Mouse (Mus musculus): Measurements from ENCODE around the gene Tenm4. TPM values are rescaled to one million over a fixed set of nuclear protein-coding genes. Genes with fewer than 3 reads are reported as not detected.

The Tenm4 gene
- total RNA-seq, 2 experiments from 2014 or later = 1.0 to 1.9 TPM

DNA sequence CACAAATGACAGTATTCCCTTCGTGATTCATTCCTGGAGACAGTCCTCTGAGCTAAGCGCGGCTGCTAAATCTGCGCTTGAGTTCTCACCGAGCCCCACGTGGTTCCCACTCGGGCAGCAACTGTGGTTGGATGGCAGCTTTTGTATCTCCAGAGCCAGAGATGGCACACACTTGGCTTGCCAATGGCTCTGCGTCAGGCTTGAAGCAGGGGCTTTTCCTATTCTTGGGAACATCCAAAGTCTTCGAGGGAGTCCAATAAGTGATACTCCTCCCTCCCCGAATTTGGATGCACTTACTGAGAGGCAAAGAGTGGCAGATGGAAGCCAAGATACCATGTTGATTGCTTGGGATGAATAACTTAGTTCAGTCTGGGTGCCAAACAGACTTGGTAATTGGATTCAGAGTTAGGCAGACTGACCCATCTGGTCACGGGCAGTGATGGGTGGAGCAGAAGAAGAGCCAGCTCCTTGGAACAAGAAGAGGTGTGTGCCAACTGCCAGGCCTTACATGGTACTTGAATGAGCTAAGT lies 303.6 kb downstream of the Tenm4 start:
- no peak for DNase-seq (ENCODE audit: low spot score)

DNA sequence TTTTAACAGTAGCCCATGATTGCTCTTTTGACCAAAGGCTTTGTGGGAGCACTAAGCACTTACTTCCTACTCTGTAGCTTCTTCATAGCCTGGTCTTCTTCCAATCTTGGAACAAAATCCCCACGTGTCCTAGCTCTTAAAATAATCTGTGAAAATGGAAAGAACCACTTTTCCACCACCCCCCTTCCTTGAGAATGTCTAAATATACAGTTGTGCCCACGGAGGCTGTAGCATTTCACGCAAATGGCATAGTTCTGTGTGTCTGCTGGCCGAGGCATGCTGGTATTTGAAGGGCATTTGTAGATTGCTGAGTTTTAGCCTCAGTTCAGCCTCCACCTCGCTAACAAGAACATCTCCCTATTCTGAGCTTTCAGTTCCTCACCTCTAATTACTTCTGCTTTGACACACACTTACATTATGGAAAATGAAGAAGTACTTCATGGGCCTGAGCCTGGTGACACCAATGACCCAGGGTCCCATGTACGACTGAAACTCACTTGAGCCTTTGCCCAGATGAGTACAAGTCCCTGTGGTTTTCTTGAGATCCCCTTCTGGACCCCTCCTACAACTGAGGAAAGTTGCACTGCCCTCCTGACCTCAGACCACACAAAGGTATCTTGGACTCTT lies 306.1 kb downstream of the Tenm4 start:
- no peak for DNase-seq (ENCODE audit: low spot score)

DNA sequence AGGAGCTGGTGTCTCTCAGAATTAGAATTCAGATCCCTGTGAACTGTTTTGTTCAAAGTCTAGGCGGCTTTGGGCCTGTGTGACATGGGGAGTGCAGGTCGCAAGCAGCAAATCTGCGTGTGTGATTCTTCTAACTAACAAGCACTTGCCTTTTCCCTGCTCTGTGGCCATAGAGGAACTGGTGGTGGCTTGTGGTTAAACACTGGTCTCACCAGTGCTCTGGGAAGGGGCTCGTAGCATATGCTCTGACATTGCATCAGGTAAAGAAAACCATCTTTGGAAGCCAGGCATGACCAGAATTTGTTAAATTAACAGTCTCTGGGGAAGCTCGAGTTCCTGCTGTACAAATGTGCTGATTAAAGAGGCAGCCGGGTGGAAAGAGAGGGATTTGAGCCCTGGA lies 308.1 kb downstream of the Tenm4 start:
- no peak for DNase-seq (ENCODE audit: low spot score)

DNA sequence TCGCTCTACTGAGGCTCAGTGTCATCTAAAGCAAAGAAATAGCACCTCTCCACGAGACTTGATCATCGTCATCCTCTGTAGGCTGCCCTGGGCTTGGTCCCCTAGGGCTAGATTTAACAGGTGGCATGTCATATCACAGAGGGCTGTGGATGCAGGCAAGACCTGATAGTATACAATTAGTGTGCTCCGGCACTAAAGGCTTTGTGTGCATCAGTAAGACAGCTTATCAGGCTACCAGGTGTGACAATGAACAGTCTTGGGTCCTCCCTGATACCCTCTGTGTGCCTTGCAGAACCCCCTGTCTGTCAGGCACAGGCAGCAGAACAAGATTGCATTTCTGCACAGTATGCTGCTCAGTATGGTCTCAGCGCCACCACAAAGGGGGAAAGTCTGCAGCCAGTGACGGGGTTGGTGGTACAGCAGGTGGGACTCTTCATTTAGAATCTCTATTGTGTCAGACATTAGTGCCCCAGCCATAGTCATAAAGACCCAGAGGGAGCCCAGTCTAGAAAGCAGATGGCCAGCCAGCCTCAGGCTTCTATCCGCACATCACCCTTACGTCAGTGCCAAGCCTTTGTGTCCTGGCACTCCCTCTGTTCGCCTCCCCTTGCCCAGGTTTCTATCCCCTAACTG lies 309.4 kb downstream of the Tenm4 start:
- no peak for DNase-seq (ENCODE audit: low spot score)

DNA sequence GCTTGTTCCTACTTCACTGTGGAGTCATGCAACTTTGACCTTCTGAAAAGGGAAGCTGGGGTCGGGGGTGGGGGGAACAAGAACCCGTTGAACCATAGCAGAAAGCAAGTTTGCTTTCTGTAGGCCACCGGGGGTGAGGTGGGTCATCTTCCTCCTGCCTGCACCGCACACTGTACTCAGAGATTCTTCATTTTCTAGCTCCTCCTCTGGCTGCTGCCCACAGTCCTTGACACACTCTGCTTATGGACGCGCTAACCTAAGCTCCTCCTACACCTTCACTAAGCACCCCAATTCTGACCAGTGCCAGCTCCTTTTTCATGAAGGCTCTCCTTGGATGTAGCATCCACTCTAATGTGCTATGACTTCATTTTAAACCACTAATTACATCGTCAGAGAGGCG lies 311.9 kb downstream of the Tenm4 start:
- no peak for DNase-seq (ENCODE audit: low spot score)

DNA sequence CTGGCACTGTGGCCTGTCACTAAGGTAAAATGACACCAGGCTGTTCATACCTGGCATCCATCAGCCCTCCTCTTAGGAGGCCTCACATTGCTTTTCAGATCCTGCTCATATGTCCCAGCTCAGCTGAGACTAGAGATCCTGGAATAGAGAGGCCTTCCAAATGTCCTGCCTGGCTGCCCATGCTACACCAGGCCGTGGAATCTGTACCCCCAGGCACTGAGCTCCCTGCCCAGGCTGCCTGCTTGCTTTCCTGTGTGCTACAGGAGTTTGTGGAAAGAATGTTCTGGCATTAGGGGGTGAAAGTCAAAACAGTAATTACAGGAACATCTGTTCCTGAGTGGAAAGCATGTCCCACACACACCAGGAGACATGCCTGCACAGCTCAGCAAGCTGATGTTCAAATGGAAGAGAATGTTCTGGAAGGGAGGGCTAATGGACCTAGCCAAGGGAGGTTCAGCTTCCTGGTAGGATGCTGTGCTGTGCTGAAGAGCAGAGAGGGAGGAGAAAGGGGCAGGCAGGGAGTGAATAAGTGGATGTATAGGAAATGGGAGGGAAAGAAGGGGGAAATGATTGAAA lies 313.0 kb downstream of the Tenm4 start:
- DNase-seq (ENCODE audit: low spot score) = no peak

DNA sequence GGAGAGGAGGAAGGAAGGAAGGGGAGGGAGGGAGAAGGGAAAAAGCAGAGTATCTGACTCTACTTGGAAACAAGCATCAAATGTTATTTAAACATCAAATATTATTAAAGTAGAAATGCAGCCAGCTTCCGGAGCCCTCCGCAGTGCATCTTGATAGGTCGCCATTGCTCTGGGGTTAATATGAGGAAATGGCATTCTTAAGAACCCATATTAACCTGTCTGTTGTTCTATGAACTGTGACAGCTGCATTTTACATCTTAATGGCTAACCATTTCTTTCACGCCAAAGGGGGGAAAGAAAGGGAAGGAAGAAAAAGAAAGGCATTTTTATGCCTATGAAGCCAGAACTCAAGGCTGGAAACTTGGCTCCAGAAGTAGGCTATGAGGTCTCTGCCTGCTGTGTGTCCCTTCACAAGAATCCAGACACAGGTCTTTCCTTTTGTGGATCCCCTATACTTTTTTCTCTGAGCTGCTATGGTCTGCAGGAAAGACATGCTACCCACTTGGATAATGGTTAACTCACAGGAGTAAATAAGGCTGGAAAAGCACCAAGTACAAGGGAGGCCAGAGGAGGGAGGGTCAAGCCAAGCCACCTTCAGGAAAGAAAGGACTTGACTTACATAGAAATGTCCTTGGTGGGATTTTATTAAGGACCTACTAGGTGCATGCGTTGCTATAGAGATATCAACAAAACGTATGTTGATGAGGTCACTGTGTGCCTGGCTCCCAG lies 318.5 kb downstream of the Tenm4 start:
- DNase-seq (ENCODE audit: low spot score) = no peak

DNA sequence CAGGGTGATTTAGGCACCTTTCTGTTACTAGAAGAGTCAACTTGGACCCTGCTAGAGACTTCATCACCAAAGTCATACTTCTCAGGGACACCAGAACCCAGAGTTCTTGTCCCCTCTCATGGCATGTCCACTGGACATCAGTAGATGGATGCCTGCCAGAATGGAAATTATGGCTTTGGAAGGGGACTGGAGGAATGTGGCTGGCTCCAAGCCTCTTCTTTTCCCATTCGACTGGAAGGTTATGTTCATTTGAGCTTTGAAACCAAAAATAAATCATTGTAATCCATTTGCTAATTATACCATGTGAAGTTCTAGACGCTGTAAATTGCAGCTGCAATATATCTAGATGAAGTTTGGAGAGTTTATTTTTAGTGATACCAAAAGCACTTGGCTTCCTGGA lies 320.9 kb downstream of the Tenm4 start:
- no peak for DNase-seq (ENCODE audit: low spot score)

DNA sequence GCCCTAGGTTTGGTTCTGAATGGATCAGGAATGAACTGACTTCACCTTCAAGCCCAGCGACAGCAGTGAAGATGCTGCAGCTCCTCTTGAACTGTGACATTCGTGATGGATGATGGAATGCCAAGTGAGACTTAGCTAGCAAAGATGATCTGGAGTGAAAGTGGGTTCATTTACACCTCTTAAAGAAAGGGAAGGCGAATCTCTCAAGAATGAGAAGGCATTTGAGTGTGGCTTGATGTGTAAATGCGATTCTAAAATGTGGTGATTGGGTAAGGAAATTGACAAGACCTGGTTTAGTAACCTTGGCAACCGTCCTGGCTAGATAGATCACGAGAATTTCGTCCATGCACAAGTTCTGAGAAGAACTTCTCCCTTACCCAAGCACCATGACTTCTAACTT lies 321.6 kb downstream of the Tenm4 start:
- no peak for DNase-seq (ENCODE audit: low spot score)

DNA sequence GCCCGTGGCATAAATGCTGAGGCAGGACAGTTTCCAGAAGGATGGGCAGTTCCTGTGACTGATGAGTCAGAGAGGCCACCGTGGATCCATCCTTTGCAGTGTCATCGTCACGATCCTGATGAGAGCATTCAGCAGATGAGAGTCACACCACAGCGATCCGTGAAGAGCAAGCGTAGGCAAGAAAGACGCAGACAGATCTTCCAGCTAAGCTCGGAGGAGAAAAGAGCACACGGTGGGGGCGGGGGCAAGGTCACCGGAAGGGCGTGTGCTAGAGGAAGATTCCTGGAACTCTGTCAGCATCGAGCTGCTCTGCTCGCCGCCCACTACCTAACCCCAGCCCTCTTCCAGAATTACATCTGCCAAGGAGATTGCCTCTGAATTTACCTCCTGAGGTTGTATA lies 323.0 kb downstream of the Tenm4 start:
- DNase-seq (ENCODE audit: low spot score) = no peak

DNA sequence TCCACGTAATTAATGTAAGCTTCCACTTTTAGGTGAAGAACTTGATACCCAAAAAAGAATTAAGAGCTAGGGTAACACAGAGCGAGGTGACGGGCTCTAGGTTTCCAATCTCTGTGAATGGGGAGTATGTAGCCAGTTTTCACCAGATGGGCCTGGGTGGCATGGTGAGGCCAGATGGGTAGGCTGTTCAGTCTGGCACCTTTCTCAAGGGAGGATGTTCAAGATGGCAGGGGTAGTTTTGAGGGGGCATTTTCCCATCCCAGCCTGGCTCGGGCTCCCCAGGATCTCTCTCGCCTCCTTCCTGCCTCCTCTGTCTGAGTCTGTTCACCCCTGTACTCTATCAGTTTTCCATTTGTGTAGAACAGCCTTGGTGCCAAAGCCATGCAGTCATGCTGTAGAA lies 329.1 kb downstream of the Tenm4 start:
- DNase-seq (ENCODE audit: low spot score) = no peak

DNA sequence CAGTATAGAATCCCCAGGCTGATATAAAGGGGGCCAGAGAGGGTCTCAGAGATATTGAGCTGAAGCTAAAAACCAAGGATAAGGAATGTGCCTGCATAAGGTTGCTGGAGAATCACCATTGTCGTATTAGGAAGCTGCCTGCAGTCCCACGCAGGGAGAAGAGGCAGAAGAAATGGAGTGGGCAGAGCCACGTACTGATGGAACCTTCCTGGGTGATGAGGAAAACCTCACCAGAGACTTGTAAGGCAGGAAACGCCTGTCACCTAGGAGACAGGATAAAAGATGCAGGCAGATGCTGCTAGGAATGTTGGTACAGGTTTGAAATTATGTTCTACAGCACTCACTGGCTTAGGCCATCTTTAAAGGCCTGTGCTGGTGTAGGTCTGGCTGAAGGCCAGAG lies 329.8 kb downstream of the Tenm4 start:
- no peak for DNase-seq (ENCODE audit: low spot score)

DNA sequence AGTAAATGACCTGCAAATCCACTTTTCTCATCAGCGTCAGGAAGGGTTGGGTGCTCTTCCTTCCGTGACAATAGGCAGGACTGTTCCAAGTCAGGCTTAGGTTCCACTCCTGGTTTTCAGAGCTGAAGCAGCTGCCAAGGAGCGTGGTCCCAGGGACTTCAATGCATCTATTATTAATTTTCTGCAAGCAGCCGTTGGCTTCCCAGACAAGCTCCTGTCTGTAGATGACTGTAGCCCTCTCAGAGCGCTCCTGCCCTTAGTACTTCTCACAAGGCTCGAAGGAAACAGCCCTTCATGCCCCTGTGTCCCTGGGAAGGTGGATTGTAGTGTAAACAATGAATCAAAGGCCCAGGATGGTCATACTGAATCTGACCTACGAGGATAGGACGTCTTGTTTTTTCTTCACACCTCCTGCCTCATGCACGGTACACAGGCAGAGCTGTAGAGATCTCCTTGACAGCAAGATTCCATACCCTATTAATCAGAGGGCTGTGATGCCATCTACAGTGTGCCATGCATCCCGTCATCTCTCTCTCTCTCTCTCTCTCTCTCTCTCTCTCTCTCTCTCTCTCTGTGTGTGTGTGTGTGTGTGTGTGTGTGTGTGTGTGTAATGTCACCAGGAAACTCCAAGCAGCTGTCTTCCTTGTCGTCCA lies 331.4 kb downstream of the Tenm4 start:
- DNase-seq (ENCODE audit: low spot score) = no peak

DNA sequence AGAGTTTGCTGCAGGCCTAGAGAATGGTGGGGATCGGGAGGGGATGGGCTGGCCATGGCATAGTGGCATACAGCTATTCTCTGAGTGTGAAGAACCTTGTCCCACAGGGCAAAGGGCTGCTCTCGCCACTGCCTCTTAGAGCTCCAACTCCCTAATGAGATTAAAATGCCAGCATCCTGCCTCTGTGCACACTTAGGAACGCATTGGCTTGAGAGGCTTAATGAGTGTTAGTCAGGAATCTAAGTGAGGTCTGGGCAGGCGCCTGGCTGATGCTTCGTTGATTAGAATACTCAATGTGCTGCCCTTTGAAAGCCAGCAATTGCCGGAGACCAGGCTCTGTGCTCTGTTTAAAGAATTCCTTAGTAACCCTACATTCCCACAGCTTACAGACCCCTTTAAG lies 334.5 kb downstream of the Tenm4 start:
- no peak for DNase-seq (ENCODE audit: low spot score)

DNA sequence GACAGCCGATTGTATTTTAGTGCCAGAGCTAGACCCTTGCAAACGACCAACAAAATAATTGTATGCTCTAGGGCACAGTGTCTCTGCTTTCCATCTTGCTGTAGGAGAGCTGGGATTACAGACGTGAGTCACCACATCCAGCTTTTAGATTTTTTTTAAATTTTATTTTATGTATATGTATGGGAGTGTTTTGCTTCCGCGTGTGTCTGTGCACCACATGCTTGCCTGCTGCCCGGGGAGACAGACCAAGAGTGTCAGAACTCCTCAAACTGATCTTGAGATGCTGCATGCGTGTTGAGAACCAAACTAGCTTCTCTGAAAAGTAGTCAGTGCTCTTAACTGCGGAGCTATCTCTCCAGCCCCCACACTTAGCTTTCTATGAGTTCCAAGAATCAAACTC lies 336.0 kb downstream of the Tenm4 start:
- no peak for DNase-seq (ENCODE audit: low spot score)

DNA sequence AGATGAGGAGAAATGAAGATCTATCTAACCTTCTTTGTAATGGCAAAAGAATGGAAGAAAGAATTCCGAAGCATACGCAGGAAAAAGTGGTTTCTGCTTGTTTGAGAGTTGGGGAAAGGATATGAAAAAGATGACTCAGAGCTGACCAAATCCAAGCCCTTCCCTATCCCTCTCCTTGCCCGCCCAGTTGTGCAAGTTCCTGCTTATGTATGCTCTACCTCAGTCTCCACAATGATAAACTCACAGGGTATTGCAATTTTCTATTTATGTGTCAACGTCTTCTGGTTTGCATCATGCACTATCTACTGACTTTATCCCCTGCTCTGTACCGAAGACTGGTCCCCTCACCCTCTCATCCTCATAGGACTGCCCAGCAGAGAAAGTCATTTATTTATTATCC lies 339.4 kb downstream of the Tenm4 start:
- DNase-seq (ENCODE audit: low spot score) = no peak

DNA sequence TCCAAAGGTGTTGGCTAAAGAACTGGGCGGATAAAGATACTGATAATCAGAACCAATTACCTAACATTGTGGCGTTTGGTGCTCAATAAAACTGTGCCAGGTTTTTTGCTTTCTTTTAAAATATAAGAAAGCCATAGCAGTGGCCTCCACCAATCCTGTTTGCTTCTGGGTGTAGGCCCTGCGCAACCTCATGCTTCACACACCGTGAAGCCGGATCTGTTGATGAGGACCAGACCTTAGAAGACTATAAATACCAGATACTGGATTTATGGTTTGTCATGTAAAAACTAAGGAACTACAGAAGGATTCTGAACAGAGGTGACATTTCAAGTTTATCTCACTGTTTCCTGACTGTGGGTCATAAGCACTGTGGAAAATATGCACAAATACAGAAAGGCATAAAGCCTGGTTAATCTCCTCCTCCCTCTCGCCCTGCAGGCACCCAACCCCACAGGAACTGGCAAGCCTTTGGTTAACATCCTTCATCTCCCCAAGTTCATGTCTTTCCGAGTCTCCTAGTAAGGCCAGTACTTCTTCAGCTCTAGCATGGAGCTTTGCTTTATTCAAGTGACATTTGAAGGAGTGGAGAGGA lies 340.1 kb downstream of the Tenm4 start:
- DNase-seq (ENCODE audit: low spot score) = no peak

DNA sequence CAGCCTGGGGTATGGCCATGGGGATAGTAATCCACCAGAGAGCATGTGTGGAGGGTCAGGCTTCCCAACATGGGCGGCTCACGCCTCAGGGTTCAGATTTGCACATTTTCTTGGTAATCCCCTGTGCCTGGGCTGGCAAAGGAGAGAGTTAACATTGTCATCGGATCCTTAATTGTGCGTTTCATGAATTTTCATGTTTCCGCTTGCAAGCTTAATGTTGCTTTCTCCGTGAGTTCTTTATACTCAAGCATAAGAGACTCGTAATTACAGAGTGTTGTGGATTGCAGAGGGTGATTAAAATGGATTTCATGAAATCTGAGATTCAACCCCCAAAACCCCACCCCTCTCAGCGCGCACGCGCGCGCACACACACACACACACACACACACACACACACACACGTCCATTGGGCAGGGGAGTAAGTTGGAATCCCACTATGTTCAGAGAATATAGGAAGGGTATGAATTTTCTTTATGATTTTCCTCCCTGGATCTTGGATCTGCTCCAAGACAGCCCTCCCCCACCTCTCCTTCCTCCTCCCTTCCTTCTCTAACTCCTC lies 341.0 kb downstream of the Tenm4 start:
- DNase-seq (ENCODE audit: low spot score) = no peak

DNA sequence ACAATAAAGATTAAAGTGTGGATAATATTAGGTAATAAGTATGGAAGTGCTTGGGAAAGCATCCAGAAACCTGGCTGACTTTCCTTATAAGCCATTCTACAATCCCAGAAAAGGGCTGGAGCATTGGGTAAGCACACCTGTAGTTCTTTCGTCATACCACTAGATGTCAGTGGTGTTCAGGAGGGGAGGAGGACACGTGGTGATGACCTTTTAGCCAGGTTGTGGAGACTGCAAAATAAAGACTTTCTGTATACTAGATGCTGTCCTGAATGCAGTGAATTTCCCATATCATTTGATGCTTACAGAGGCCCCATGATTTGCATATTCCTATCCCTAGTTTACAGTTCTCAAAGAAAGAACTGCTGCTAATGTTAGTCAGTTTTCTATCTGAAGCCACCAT lies 348.2 kb downstream of the Tenm4 start:
- peak; percentile 47 for DNase-seq (ENCODE audit: low spot score)

DNA sequence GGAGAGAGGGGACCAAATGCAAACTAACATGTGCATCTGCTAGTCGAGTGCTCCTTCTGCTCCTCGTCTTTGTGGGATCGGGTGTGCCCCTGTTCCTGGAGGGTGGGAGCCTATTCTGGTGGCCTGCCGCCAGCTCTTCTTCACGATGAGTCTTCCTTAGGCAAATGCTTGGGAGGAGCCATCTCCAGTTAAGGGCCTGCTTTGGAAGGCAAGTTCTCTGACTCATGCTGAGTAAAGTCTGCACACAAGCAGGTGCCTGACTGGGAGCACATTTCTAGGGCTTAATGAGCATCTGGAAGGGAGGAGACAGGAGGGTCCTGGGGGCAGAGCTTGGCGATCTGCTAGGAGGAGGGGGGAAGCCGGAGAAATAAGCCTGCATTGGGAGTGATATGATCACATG lies 350.9 kb downstream of the Tenm4 start:
- DNase-seq (ENCODE audit: low spot score) = no peak

DNA sequence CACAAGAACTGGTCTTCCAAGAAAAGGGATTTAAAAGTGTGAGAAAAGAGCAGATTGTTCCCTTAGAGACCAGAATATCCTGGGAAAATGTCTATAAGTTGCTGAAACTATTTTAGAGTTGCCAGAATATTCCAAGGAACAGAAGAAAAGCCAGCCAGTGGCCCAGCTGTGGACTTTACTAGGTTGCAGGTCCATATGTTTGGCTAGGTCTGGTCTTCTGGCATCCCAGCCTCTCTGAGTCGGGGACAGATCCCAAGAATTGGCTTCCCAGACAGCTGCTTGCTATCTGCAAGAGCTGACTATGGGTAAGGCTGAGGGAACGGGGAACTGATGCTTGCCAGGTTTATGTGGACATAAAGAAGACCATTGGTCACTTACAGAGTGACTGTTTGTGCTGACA lies 352.6 kb downstream of the Tenm4 start:
- no peak for DNase-seq (ENCODE audit: low spot score)
